Mouse (Mus musculus) forebrain, postnatal 0 days (tissue): ENCODE measurements around the gene Ccdc33. TPM values are rescaled to one million over a fixed set of nuclear protein-coding genes. Genes with fewer than 3 reads are reported as not detected.
A peak's percentile ranks its signal among the peaks of the same experiment; 100 is the strongest.

Experiments used
- ATAC-seq: fragments of 200-750 bp; cut with Nextera tagmentation; 2 replicates; pipeline ENCODE4 v1.8.0; 2017; ENCODE audit warnings: mild to moderate bottlenecking, moderate library complexity
- DNase-seq: peaks from one replicate; pipeline ENCODE4 v3.0.0-alpha.2; 2015
- H3K27ac ChIP-seq: fragments of 300-500 bp; sonication (generic); 2 replicates; pipeline ENCODE4 v1.5.1; 2014; ENCODE audit warnings: low read depth, mild to moderate bottlenecking, antibody characterized with exemption, low read length, moderate library complexity, mixed read lengths
- H3K27me3 ChIP-seq: fragments of 300-500 bp; sonication (generic); 2 replicates; pipeline ENCODE4 v1.6.1; 2014; ENCODE audit warnings: mild to moderate bottlenecking, low read length, mixed read lengths; ENCODE audit not compliant: insufficient read depth
- H3K36me3 ChIP-seq: fragments of 300-500 bp; sonication (generic); 2 replicates; pipeline ENCODE4 v1.6.1; 2014; ENCODE audit warnings: mild to moderate bottlenecking, moderate library complexity; ENCODE audit not compliant: insufficient read depth
- H3K4me1 ChIP-seq: fragments of 300-500 bp; sonication (generic); 2 replicates; pipeline ENCODE4 v1.6.1; 2014; ENCODE audit warnings: antibody characterized with exemption; ENCODE audit not compliant: insufficient read depth
- H3K4me2 ChIP-seq: fragments of 300-500 bp; sonication (generic); 2 replicates; pipeline ENCODE4 v1.6.1; 2014; ENCODE audit warnings: low read depth, mild to moderate bottlenecking, moderate library complexity
- H3K4me3 ChIP-seq: fragments of 300-500 bp; sonication (generic); 2 replicates; pipeline ENCODE4 v1.5.1; 2014; ENCODE audit warnings: low read depth, low read length, mixed read lengths
- H3K9ac ChIP-seq: fragments of 300-500 bp; sonication (generic); 2 replicates; pipeline ENCODE4 v1.6.1; 2014; ENCODE audit warnings: mild to moderate bottlenecking
- H3K9me3 ChIP-seq: fragments of 300-500 bp; sonication (generic); 2 replicates; pipeline ENCODE4 v1.6.1; 2016; ENCODE audit warnings: low read length
- CTCF ChIP-seq: sonication (generic); IDR thresholded peaks from 2 replicates; pipeline ENCODE4 v1.5.1; 2016; ENCODE audit warnings: antibody characterized with exemption, control low read depth, low read depth
- WGBS: fragments of 180-500 bp; shearing (Covaris S2); extraction: QIAGEN DNeasy Blood & Tissue Kit; methylation state at CpG from one replicate; pipeline ENCODE4 v1.1.7; 2014; 5-methylcytosine and 5-hydroxymethylcytosine counted together
- polyA plus RNA-seq: library from polyadenylated mRNA; unstranded; fragments of >200 nt; fragmentation: Nextera tagmentation; extraction: Ambion mirVana; gene quantifications from 2 replicates; pipeline ENCODE4 v1.2.1, GENCODE M21; 2015
- total RNA-seq: library from RNA; depleted of rRNA; stranded (reverse); fragments of >200 nt; gene quantifications from 2 replicates; pipeline ENCODE4 v1.2.3, GENCODE M21; 2014

Gene Ccdc33
- total and polyA plus RNA-seq, 2 experiments from 2014 or later: 1.1 to 3.0 TPM

GRCm38 (mm10) chr9:58060677-58061667, 57.7 kb downstream of the Ccdc33 start:
- no peaks in the 10 kb centered on the region for H3K36me3 ChIP-seq
- no peak overlapping the region for H3K4me3 ChIP-seq
- DNase-seq: peak; percentile 52
- H3K9ac ChIP-seq: no peak overlapping the region
- H3K4me1 ChIP-seq: peaks cover 16% of the 10 kb centered on the region
- H3K9me3 ChIP-seq: no peaks in the 10 kb centered on the region
- peak overlapping the region; percentile 59 for H3K27ac ChIP-seq
- no peak for TF ChIP-seq CTCF
- H3K4me2 ChIP-seq: no peak overlapping the region
- peak; percentile 81 for ATAC-seq
- no peaks in the 10 kb centered on the region for H3K27me3 ChIP-seq
- 13% methylated on average over 23 of the region's 23 CpGs for WGBS

- H3K4me3 ChIP-seq: no peak overlapping the region
- no peak for DNase-seq
Observed at GRCm38 (mm10) chr9:58059920-58060319, 58.7 kb downstream of the Ccdc33 start.

GRCm38 (mm10) chr9:58055666-58056065, 63.0 kb downstream of the Ccdc33 start:
- H3K4me2 ChIP-seq: no peak overlapping the region
- no peak overlapping the region for H3K27ac ChIP-seq
- no peaks in the 10 kb centered on the region for H3K27me3 ChIP-seq
- H3K9ac ChIP-seq: no peak overlapping the region
- no peak overlapping the region for H3K4me3 ChIP-seq
- no peaks in the 10 kb centered on the region for H3K36me3 ChIP-seq
- no peak for DNase-seq
- peak; percentile 33; the same call in 1 of the 2 replicates for ATAC-seq
- no peaks in the 10 kb centered on the region for H3K9me3 ChIP-seq
- no peak for TF ChIP-seq CTCF
- WGBS: 75% methylated on average over 5 of the region's 5 CpGs
- H3K4me1 ChIP-seq: peaks cover 27% of the 10 kb centered on the region

More at GRCm38 (mm10) chr9:58059920-58060319, 58.7 kb downstream of the Ccdc33 start:
- Histone ChIP-seq H3K27me3 (no peaks in the 10 kb centered on the region), H3K27ac (0 out of 2 replicates have a peak overlapping the region, but pooled peaks have one; percentile 59), H3K36me3 (no peaks in the 10 kb centered on the region), H3K9me3 (no peaks in the 10 kb centered on the region), H3K4me2 (no peak overlapping the region), H3K4me1 (peaks cover 18% of the 10 kb centered on the region), H3K9ac (no peak overlapping the region)
- WGBS: 27% methylated on average over 1 of the region's 1 CpGs
- ATAC-seq: no peak
- no peak for TF ChIP-seq CTCF

GRCm38 (mm10) chr9:58054032-58054431, 64.6 kb downstream of the Ccdc33 start:
- H3K36me3 ChIP-seq: no peaks in the 10 kb centered on the region
- peak; percentile 53 for ATAC-seq

GRCm38 (mm10) chr9:58053544-58053943, 65.1 kb downstream of the Ccdc33 start:
- DNase-seq (no peak), ATAC-seq (no peak)
- Histone ChIP-seq H3K4me3 (no peak overlapping the region), H3K9me3 (no peaks in the 10 kb centered on the region), H3K4me2 (no peak overlapping the region), H3K9ac (no peak overlapping the region), H3K36me3 (no peaks in the 10 kb centered on the region), H3K4me1 (peaks cover 28% of the 10 kb centered on the region), H3K27ac (peak overlapping the region; percentile 68), H3K27me3 (no peaks in the 10 kb centered on the region)
- WGBS: 38% methylated on average over 3 of the region's 3 CpGs
- TF ChIP-seq CTCF: no peak

More at GRCm38 (mm10) chr9:58054032-58054431, 64.6 kb downstream of the Ccdc33 start:
- 73% methylated on average over 1 of the region's 1 CpGs for WGBS
- Histone ChIP-seq H3K9ac (no peak overlapping the region), H3K4me1 (peaks cover 26% of the 10 kb centered on the region), H3K4me3 (no peak overlapping the region), H3K9me3 (no peaks in the 10 kb centered on the region), H3K27ac (peak overlapping the region; percentile 68; the same call in 1 of the 2 replicates), H3K27me3 (no peaks in the 10 kb centered on the region), H3K4me2 (no peak overlapping the region)
- TF ChIP-seq CTCF: no peak
- peak; percentile 41 for DNase-seq

GRCm38 (mm10) chr9:58053102-58053501, 65.5 kb downstream of the Ccdc33 start:
- peak; percentile 91 for TF ChIP-seq CTCF
- peak overlapping the region; percentile 13 for H3K4me2 ChIP-seq
- H3K4me1 ChIP-seq: peaks cover 32% of the 10 kb centered on the region
- no peak overlapping the region for H3K4me3 ChIP-seq
- no peaks in the 10 kb centered on the region for H3K27me3 ChIP-seq
- peak overlapping the region; percentile 68; the same call in 1 of the 2 replicates for H3K27ac ChIP-seq
- H3K9ac ChIP-seq: no peak overlapping the region
- 21% methylated on average over 3 of the region's 3 CpGs for WGBS
- H3K36me3 ChIP-seq: no peaks in the 10 kb centered on the region
- ATAC-seq: peak; percentile 40; the same call in 1 of the 2 replicates
- no peaks in the 10 kb centered on the region for H3K9me3 ChIP-seq
- peak; percentile 83 for DNase-seq

- TF ChIP-seq CTCF: peak; percentile 77
- no peaks in the 10 kb centered on the region for H3K36me3 ChIP-seq
- peak overlapping the region; percentile 31; the same call in 1 of the 2 replicates for H3K27ac ChIP-seq
- peak; percentile 28; the same call in 1 of the 2 replicates for ATAC-seq
- H3K9ac ChIP-seq: no peak overlapping the region
- peaks cover 35% of the 10 kb centered on the region for H3K4me1 ChIP-seq
- DNase-seq: peak; percentile 68
- no peaks in the 10 kb centered on the region for H3K9me3 ChIP-seq
- H3K4me3 ChIP-seq: no peak overlapping the region
- no peaks in the 10 kb centered on the region for H3K27me3 ChIP-seq
- 37% methylated on average over 5 of the region's 5 CpGs for WGBS
- peak overlapping the region; percentile 13; the same call in 1 of the 2 replicates for H3K4me2 ChIP-seq
Observed at GRCm38 (mm10) chr9:58051937-58052336, 66.7 kb downstream of the Ccdc33 start.
